Mouse (Mus musculus): Measurements from ENCODE around the gene Atg10. TPM values are rescaled to one million over a fixed set of nuclear protein-coding genes. Genes with fewer than 3 reads are reported as not detected.
A peak's percentile ranks its signal among the peaks of the same experiment; 100 is the strongest.

The Atg10 gene
- polyA plus RNA-seq, 1 experiment from 2014 or later, result 13.6 TPM

GRCm38 (mm10) chr13:91041236-91041635, 182.5 kb downstream of the Atg10 start:
- H3K4me1 ChIP-seq (ENCODE audit: control insufficient read depth, insufficient read depth, low read length), result no peaks in the 10 kb centered on the region
- ATAC-seq (ENCODE audit: insufficient number of reproducible peaks, low FRiP score, low TSS enrichment, low read depth), result no peak
- WGBS, result 92% methylated on average over 1 of the region's 1 CpGs

GRCm38 (mm10) chr13:91040421-91040820, 183.3 kb downstream of the Atg10 start:
- H3K27ac ChIP-seq (replicated peaks; ENCODE audit: low read depth, low read length), result no peak overlapping the region
- no peaks in the 10 kb centered on the region for H3K4me1 ChIP-seq (ENCODE audit: control insufficient read depth, insufficient read depth, low read length)
- H3K9me3 ChIP-seq (ENCODE audit: control insufficient read depth, low read length), result no peaks in the 10 kb centered on the region
- H3K4me2 ChIP-seq (ENCODE audit: low read depth, severe bottlenecking), result no peak overlapping the region
- DNase-seq (ENCODE audit: low spot score) (no peak), ATAC-seq (ENCODE audit: insufficient number of reproducible peaks, low FRiP score, low TSS enrichment, low read depth) (no peak)
- H3K4me3 ChIP-seq (ENCODE audit: low read depth, low read length), result no peak overlapping the region
- no peaks in the 10 kb centered on the region for H3K36me3 ChIP-seq (ENCODE audit: control insufficient read depth, insufficient read depth, low read length)
- no peaks in the 10 kb centered on the region for H3K27me3 ChIP-seq (ENCODE audit: control insufficient read depth, insufficient read depth, low read length)
- H3K9ac ChIP-seq (ENCODE audit: low read length), result no peak overlapping the region

More at GRCm38 (mm10) chr13:91041236-91041635, 182.5 kb downstream of the Atg10 start:
- Histone ChIP-seq H3K27me3 (ENCODE audit: control insufficient read depth, insufficient read depth, low read length) (no peaks in the 10 kb centered on the region), H3K9ac (ENCODE audit: low read length) (no peak overlapping the region), H3K36me3 (ENCODE audit: control insufficient read depth, insufficient read depth, low read length) (no peaks in the 10 kb centered on the region), H3K4me3 (ENCODE audit: low read depth, low read length) (no peak overlapping the region), H3K9me3 (ENCODE audit: control insufficient read depth, low read length) (no peaks in the 10 kb centered on the region), H3K4me2 (ENCODE audit: low read depth, severe bottlenecking) (no peak overlapping the region), H3K27ac (replicated peaks; ENCODE audit: low read depth, low read length) (no peak overlapping the region)
- no peak for DNase-seq (ENCODE audit: low spot score)

- DNase-seq (ENCODE audit: low spot score) (peak; percentile 62), ATAC-seq (ENCODE audit: insufficient number of reproducible peaks, low FRiP score, low TSS enrichment, low read depth) (peak; percentile 77; the same call in 1 of the 2 replicates)
- no peaks in the 10 kb centered on the region for H3K27me3 ChIP-seq (ENCODE audit: control insufficient read depth, insufficient read depth, low read length)
- WGBS, result 52% methylated on average over 11 of the region's 11 CpGs
- H3K27ac ChIP-seq (replicated peaks; ENCODE audit: low read depth, low read length), result no peak overlapping the region
- no peak overlapping the region for H3K4me2 ChIP-seq (ENCODE audit: low read depth, severe bottlenecking)
- H3K4me3 ChIP-seq (ENCODE audit: low read depth, low read length), result no peak overlapping the region
- H3K4me1 ChIP-seq (ENCODE audit: control insufficient read depth, insufficient read depth, low read length), result no peaks in the 10 kb centered on the region
- H3K36me3 ChIP-seq (ENCODE audit: control insufficient read depth, insufficient read depth, low read length), result no peaks in the 10 kb centered on the region
- no peaks in the 10 kb centered on the region for H3K9me3 ChIP-seq (ENCODE audit: control insufficient read depth, low read length)
- H3K9ac ChIP-seq (ENCODE audit: low read length), result no peak overlapping the region
Measured at GRCm38 (mm10) chr13:91039201-91039807, 184.5 kb downstream of the Atg10 start.

GRCm38 (mm10) chr13:91038636-91039035, 185.1 kb downstream of the Atg10 start:
- Histone ChIP-seq H3K4me3 (ENCODE audit: low read depth, low read length) (no peak overlapping the region), H3K27me3 (ENCODE audit: control insufficient read depth, insufficient read depth, low read length) (no peaks in the 10 kb centered on the region), H3K27ac (replicated peaks; ENCODE audit: low read depth, low read length) (no peak overlapping the region), H3K36me3 (ENCODE audit: control insufficient read depth, insufficient read depth, low read length) (no peaks in the 10 kb centered on the region), H3K9me3 (ENCODE audit: control insufficient read depth, low read length) (no peaks in the 10 kb centered on the region), H3K9ac (ENCODE audit: low read length) (no peak overlapping the region), H3K4me2 (ENCODE audit: low read depth, severe bottlenecking) (no peak overlapping the region), H3K4me1 (ENCODE audit: control insufficient read depth, insufficient read depth, low read length) (no peaks in the 10 kb centered on the region)
- 74% methylated on average over 5 of the region's 5 CpGs for WGBS
- DNase-seq (ENCODE audit: low spot score) (no peak), ATAC-seq (ENCODE audit: insufficient number of reproducible peaks, low FRiP score, low TSS enrichment, low read depth) (no peak)

GRCm38 (mm10) chr13:91038034-91038433, 185.7 kb downstream of the Atg10 start:
- Histone ChIP-seq H3K36me3 (ENCODE audit: control insufficient read depth, insufficient read depth, low read length) (no peaks in the 10 kb centered on the region), H3K4me2 (ENCODE audit: low read depth, severe bottlenecking) (no peak overlapping the region), H3K27me3 (ENCODE audit: control insufficient read depth, insufficient read depth, low read length) (no peaks in the 10 kb centered on the region), H3K4me3 (ENCODE audit: low read depth, low read length) (no peak overlapping the region), H3K4me1 (ENCODE audit: control insufficient read depth, insufficient read depth, low read length) (no peaks in the 10 kb centered on the region), H3K9ac (ENCODE audit: low read length) (no peak overlapping the region), H3K9me3 (ENCODE audit: control insufficient read depth, low read length) (no peaks in the 10 kb centered on the region), H3K27ac (replicated peaks; ENCODE audit: low read depth, low read length) (no peak overlapping the region)
- ATAC-seq (ENCODE audit: insufficient number of reproducible peaks, low FRiP score, low TSS enrichment, low read depth), result no peak
- WGBS, result 90% methylated on average over 3 of the region's 3 CpGs
- DNase-seq (ENCODE audit: low spot score), result no peak

- ATAC-seq (ENCODE audit: insufficient number of reproducible peaks, low FRiP score, low TSS enrichment, low read depth) (no peak), DNase-seq (ENCODE audit: low spot score) (no peak)
- Histone ChIP-seq H3K4me3 (ENCODE audit: low read depth, low read length) (no peak overlapping the region), H3K27ac (replicated peaks; ENCODE audit: low read depth, low read length) (no peak overlapping the region), H3K27me3 (ENCODE audit: control insufficient read depth, insufficient read depth, low read length) (no peaks in the 10 kb centered on the region), H3K4me2 (ENCODE audit: low read depth, severe bottlenecking) (no peak overlapping the region), H3K9ac (ENCODE audit: low read length) (no peak overlapping the region), H3K36me3 (ENCODE audit: control insufficient read depth, insufficient read depth, low read length) (no peaks in the 10 kb centered on the region), H3K4me1 (ENCODE audit: control insufficient read depth, insufficient read depth, low read length) (no peaks in the 10 kb centered on the region), H3K9me3 (ENCODE audit: control insufficient read depth, low read length) (no peaks in the 10 kb centered on the region)
- 92% methylated on average over 6 of the region's 6 CpGs for WGBS
Measured at GRCm38 (mm10) chr13:91037405-91037804, 186.4 kb downstream of the Atg10 start.

- no peak overlapping the region for H3K4me2 ChIP-seq (ENCODE audit: low read depth, severe bottlenecking)
- DNase-seq (ENCODE audit: low spot score), result no peak
- WGBS, result 90% methylated on average over 2 of the region's 2 CpGs
- no peaks in the 10 kb centered on the region for H3K4me1 ChIP-seq (ENCODE audit: control insufficient read depth, insufficient read depth, low read length)
- no peak for ATAC-seq (ENCODE audit: insufficient number of reproducible peaks, low FRiP score, low TSS enrichment, low read depth)
- no peak overlapping the region for H3K9ac ChIP-seq (ENCODE audit: low read length)
- no peaks in the 10 kb centered on the region for H3K9me3 ChIP-seq (ENCODE audit: control insufficient read depth, low read length)
- no peaks in the 10 kb centered on the region for H3K27me3 ChIP-seq (ENCODE audit: control insufficient read depth, insufficient read depth, low read length)
- no peak overlapping the region for H3K27ac ChIP-seq (replicated peaks; ENCODE audit: low read depth, low read length)
- no peak overlapping the region for H3K4me3 ChIP-seq (ENCODE audit: low read depth, low read length)
- no peaks in the 10 kb centered on the region for H3K36me3 ChIP-seq (ENCODE audit: control insufficient read depth, insufficient read depth, low read length)
Measured at GRCm38 (mm10) chr13:91031836-91032235, 191.9 kb downstream of the Atg10 start.

GRCm38 (mm10) chr13:91023447-91023846, 200.3 kb downstream of the Atg10 start:
- Histone ChIP-seq H3K4me1 (ENCODE audit: control insufficient read depth, insufficient read depth, low read length) (no peaks in the 10 kb centered on the region), H3K9me3 (ENCODE audit: control insufficient read depth, low read length) (no peaks in the 10 kb centered on the region), H3K36me3 (ENCODE audit: control insufficient read depth, insufficient read depth, low read length) (no peaks in the 10 kb centered on the region), H3K4me3 (ENCODE audit: low read depth, low read length) (no peak overlapping the region), H3K27me3 (ENCODE audit: control insufficient read depth, insufficient read depth, low read length) (no peaks in the 10 kb centered on the region), H3K27ac (replicated peaks; ENCODE audit: low read depth, low read length) (no peak overlapping the region), H3K9ac (ENCODE audit: low read length) (no peak overlapping the region), H3K4me2 (ENCODE audit: low read depth, severe bottlenecking) (no peak overlapping the region)
- DNase-seq (ENCODE audit: low spot score), result no peak
- WGBS, result 89% methylated on average over 9 of the region's 9 CpGs
- no peak for ATAC-seq (ENCODE audit: insufficient number of reproducible peaks, low FRiP score, low TSS enrichment, low read depth)

- 69% methylated on average over 3 of the region's 3 CpGs for WGBS
- ATAC-seq (ENCODE audit: insufficient number of reproducible peaks, low FRiP score, low TSS enrichment, low read depth) (no peak), DNase-seq (ENCODE audit: low spot score) (no peak)
- Histone ChIP-seq H3K4me3 (ENCODE audit: low read depth, low read length) (no peak overlapping the region), H3K9ac (ENCODE audit: low read length) (no peak overlapping the region), H3K36me3 (ENCODE audit: control insufficient read depth, insufficient read depth, low read length) (no peaks in the 10 kb centered on the region), H3K9me3 (ENCODE audit: control insufficient read depth, low read length) (no peaks in the 10 kb centered on the region), H3K27ac (replicated peaks; ENCODE audit: low read depth, low read length) (no peak overlapping the region), H3K4me2 (ENCODE audit: low read depth, severe bottlenecking) (no peak overlapping the region), H3K27me3 (ENCODE audit: control insufficient read depth, insufficient read depth, low read length) (no peaks in the 10 kb centered on the region), H3K4me1 (ENCODE audit: control insufficient read depth, insufficient read depth, low read length) (no peaks in the 10 kb centered on the region)
Measured at GRCm38 (mm10) chr13:91011851-91012250, 211.9 kb downstream of the Atg10 start.

All from limb, embryonic 11.5 days (tissue).